Mouse (Mus musculus) embryo, embryonic 10 days (tissue): ENCODE measurements around the gene Troap.

Experiments used
- DNase-seq: peaks from one replicate; pipeline ENCODE4 v3.0.0-alpha.2; 2015; ENCODE audit warnings: low spot score

Gene Troap

GRCm38 (mm10) chr15:99074019-99074599 is at the start of gene Troap:
Troap (plus strand) TSS chr15:99074575.
- DNase-seq = no peak

DNA sequence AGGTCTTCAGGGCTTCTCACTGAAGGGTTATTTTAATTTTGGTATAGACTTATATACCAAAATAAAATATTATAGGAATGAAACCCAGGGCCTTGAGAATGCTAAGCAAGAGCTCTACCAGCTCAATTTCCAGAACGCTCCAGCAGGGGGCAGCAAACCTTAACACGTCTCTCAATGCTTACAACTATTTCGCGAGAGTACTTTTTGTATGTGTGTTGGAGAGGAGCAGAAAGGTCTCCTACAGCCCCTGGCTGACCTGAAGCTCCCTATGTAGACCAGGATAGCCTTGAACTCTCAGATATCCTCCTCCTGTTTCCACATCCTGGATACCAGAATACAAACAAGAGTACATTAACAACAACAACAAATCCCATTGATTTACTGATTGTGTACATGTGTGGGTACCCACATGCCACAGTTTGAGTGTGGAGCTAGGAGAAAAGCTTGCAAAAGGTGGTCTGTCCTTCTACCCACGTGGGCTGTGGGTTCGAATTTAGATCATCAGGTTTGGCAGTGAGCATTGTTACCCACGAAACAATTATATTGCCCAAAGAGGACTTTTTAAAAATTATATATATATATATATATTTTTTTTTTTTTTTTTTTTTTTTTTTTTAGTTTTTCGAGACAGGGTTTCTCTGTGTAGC is 49.6 kb upstream of the Troap start:
- DNase-seq = peak; percentile 81

- no peak for DNase-seq
Measured at GRCm38 (mm10) chr15:99025414-99025813, 49.0 kb upstream of the Troap start.

DNA sequence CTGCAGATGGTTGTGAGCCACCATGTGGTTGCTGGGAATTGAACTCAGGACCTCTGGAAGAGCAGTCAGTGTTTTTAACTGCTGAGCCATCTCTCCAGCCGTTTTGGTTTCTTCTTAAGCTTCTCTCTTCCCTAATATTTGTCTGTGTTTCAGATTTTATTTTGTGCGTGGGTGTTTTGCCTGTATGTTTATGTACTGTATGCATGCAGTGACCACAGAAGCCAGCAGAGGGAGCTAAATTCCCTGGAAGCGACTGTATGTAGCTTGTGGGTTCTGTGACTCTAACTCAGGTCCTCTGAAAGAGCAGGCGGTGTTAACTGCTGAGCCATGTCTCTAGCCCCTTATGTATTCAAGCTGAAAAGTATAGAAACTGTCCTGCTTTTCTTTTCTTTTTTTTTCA is 48.1 kb upstream of the Troap start:
- peak; percentile 44 for DNase-seq

GRCm38 (mm10) chr15:99027116-99027515 is 47.3 kb upstream of the Troap start:
- DNase-seq = no peak

DNA sequence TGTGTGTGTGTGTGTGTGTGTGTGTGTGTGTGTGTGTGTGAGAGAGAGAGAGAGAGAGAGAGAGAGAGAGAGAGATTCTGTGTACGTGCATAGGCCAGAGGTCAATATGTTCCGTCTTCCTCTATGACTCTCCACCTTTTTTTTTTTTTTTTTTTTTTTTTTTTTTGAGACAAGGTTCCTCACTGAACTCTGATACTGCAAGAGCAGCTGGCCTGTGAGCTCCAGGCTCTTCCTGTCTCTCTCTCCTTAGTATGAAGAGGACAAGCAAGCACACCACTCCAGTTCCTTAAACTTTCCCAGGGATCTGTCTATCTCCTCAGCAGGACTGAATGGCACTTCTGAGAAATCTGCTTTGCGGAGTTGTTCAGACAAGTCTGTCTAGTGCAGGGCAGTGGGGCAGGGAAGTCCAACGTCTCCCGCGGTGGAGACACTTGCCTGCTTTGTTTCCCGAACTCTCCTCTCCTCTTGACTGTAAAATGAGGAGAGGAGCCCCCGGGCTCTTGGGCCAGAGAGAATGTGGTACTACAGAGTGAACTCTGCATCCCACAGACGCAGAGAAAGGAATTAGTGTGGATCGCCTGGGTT is 45.4 kb upstream of the Troap start:
- peak; percentile 50 for DNase-seq

GRCm38 (mm10) chr15:99029619-99030584 is 44.5 kb upstream of the Troap start, which contains the start of gene Tuba1c:
Tuba1c (plus strand) TSS chr15:99029891.
- peak; percentile 93 for DNase-seq

GRCm38 (mm10) chr15:99030585-99031387 is 43.6 kb upstream of the Troap start:
- DNase-seq = peak; percentile 63

GRCm38 (mm10) chr15:99031388-99031675 is 43.0 kb upstream of the Troap start:
- DNase-seq = no peak

- no peak for DNase-seq
Measured at GRCm38 (mm10) chr15:99032041-99032725, 42.2 kb upstream of the Troap start.

DNA sequence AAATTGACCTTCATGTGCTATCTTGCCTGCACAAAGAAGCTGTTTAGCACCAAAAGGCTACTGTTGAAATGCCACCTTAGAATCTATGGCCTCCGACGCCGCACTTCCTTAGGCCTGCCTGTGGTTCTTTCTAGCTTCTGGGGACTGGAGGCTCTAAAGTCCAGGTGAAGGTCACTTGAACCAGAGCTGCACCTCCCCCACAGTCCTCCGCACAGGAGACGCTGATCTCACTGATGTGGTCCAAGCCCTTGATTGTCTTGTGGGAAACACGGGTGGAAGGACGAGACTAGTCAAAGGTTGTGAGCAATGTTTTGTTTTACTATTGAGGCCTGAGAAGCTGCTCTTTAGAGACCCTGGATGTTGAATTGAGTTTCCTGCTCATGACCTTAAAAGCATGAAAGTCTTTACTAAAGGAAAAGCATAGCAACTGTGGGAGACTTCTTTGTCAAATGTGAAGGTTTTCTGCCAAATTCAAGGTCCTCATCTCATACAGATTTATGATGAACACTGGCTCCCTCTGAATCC is 41.6 kb upstream of the Troap start:
- no peak for DNase-seq

DNA sequence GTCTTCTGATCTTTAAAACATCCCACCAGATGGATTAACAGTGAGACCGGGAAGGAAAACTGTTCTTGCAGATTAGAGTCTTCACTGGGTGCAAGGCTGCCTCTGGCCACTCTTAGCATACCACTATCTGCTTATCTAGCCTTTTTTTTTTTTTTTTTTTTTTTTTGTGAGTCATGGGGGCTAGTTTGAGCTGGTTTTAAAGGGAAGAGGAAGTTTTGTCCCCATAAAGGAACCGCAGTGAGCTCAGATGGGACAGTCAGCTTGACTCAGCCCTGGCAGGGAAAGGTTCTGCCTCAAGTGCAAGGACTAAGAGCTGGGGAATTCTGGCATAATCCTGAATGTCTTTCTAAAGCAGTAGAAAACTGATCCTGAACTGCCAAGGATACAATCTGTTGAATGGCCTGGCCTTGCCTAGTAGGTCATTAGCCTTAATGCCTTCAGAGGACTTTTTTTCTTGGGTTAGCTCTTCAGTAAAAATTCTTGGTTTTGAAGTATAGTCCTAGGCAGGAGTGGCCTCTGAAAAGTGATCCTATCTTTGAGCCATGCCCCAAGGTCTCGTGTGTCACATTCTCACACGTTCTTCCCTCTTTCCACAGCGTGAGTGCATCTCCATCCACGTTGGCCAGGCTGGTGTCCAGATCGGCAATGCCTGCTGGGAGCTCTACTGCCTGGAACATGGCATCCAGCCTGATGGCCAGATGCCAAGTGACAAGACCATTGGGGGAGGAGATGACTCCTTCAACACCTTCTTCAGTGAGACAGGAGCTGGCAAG is 40.7 kb upstream of the Troap start:
- DNase-seq = no peak

GRCm38 (mm10) chr15:99035431-99035830 is 38.9 kb upstream of the Troap start:
- DNase-seq = no peak

DNA sequence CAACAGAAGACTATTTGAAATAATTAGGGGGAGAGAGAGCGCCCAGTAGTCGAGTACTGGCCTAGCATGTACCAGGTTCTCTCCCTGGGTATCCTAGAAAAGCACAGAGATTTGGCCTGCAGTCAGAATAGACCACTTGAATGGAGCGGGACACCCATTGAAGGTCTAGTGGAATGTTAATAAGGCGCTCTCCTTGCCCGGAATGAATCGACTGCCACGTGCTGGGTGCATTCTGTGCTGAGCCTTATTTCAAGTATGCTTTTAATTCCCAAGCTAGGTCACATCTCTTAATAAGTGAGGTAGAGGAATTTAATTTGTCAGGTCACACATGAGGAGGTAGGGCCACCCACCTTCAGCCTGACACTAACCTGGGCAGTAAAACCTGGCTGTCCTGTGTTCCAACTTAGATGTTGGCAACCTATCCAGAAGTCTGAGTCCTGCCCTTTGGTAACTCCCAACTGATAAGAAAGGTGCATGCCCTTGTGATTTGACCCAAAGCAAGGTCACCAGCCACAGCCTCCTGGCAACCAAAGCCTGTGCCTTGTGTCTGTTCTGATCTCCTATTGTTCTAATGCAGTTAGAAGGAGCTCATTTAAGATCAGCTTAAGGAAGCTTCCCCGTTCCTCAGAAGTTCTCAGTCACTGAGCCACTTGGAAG is 38.0 kb upstream of the Troap start:
- DNase-seq = no peak

- DNase-seq = no peak
Measured at GRCm38 (mm10) chr15:99038025-99038424, 36.4 kb upstream of the Troap start.

GRCm38 (mm10) chr15:99038797-99039196 is 35.6 kb upstream of the Troap start:
- no peak for DNase-seq

DNA sequence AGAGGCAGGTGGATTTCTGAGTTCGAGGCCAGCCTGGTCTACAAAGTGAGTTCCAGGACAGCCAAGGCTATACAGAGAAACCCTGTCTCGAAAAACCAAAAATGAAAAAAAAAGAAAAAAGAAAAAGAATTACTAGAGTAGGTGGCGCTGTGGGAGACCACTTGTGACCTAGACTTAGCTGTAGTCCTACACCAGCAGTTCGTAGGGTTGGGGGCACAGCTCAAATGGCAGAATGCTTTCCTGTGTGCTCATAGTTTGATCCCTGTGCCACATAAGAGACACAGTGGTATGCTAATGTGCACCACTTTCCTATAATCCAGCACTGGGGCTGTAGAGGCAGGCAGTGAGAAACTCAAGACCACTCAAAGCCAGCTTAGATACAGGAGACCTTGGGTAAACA is 35.1 kb upstream of the Troap start:
- no peak for DNase-seq

DNA sequence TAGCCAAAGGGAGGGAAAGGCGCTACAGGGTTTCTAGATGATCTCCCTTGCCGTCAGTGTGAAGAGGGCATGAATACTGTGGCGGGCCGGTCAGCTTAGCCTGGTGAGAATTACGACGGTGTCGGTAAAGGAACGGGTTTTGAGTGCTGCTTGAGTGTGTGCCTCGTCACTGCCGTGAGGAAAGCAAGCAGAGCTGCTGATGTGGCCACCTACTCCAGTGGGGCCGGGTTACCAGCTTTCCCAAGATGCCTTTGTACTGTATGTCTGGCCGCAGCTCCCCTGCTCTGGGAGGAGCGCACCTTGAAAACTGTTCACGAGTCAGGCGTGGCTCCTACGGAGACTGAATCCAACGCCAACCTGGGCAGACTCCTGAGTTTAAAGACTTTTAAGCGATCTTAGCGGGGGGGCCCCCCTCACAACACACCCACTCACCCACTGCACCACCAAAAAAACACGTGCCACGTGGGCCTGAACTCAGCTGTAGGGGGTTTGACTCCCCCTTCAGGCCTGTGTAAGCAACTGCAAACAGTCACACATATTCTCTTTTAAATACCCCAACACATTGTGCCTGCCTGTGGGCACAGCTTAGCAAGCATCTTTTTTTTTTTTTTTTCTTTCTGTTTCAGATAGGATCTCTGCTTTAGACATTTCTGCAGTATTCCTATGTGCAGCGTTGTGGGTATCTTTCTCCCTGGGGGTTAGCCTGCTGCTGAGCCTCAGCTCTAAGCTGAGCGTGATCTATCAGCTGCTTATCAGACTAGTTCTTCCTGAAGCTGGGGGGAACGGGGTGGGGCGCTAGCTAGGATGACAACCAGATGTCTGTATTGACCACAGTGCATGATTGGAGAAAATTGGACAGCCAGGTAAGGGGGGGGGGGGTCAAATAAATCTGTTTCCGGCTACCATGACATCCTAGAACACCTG is 34.1 kb upstream of the Troap start:
- no peak for DNase-seq
